Mouse (Mus musculus): ENCODE data around the gene Mzf1. TPM values are rescaled to one million over a fixed set of nuclear protein-coding genes. Genes with fewer than 3 reads are reported as not detected.
"Not testable (repeated sequence)": the region's sequence is repeated elsewhere in the genome, so short reads cannot be mapped to it uniquely, and the experiment has no call there.

Mzf1 gene
- total RNA-seq (2017): 0.70 and 1.1 TPM in 2 replicates

DNA sequence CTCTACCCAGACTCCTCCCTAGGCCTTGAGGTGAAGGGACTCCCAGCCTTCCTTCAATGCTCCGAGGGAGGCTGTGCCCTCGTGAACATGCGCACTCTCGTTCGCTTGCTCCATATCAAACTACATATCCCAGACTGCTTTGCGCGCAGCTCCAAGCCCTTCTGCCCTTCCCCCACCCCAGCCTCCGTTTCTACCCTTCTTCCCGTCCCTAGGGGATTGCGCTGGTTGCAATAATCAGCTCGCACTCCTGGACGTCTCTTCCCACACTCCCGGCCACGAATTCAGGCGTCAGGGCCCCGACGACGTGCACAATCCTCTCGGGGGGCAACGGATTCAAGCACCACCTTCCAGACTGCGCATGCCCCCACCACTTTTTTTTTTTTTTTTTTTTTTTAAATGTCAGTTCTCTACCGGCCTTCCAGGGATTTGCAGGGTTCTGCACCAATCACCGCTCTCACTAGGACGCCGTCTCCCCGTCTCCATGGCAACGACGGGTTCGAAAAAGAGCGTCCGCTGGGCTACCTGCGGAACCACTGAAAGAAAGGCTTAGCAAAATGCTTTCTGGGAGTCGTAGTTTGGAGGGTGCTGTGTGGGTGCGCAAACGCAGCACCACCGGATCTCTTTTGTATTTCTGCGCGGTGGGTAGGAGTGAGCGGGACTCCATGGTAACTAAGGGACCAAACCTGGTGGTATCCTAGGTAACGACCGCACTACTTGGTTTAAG is at the start of gene Mzf1:
TSS of gene Mzf1 (minus strand) at position 478 of the 724 bp plus-strand sequence.
- ATAC-seq (ENCODE audit: extremely low read depth, insufficient number of reproducible peaks, low FRiP score, poor library complexity, severe bottlenecking): peak; percentile 90

- no peak for ATAC-seq (ENCODE audit: extremely low read depth, insufficient number of reproducible peaks, low FRiP score, poor library complexity, severe bottlenecking)
Measured at GRCm38 (mm10) chr7:13095073-13095472, 40.5 kb upstream of the Mzf1 start, which contains the start of gene Vmn1r85. Gene Vmn1r85, minus strand, starts transcription at chr7:13095173.

DNA sequence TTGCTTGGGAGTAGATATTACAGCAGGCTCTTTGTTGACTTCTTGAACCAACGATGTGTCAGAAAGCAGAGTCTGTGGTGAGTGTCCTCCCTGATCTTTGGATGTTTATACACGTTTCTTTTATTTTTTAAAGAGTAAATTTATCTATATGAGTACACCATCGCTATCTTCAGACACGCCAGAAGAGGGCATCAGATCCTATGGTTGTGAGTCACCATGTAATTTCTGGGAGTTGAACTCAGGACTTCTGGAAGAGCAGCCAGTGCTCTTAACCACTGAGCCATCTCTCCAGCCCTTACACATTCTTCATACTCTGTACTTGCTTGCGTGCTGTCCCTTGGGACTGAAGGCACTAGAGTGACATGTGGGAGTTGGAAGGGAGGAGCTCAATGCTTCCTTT is 17.7 kb upstream of the Mzf1 start:
- ATAC-seq (ENCODE audit: extremely low read depth, insufficient number of reproducible peaks, low FRiP score, poor library complexity, severe bottlenecking): no peak

DNA sequence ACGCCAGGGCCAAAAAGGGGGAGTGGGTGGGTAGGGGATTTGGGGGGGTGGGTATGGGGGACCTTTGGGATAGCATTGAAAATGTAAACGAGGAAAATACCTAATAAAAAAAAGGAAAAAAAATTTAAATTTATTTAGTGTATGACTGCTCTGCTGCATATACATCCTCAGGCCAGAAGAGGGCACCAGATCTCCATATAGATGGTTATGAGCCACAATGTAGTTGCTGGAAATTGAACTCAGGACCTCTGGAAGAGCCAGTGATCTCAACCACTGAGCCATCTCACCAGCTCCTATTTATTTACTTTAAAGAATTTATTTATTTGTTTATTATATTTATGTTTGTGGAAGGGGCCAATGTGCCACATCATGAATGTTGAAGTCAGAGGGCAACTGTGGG is 8.8 kb upstream of the Mzf1 start:
- ATAC-seq (ENCODE audit: extremely low read depth, insufficient number of reproducible peaks, low FRiP score, poor library complexity, severe bottlenecking): not testable (repeated sequence)

GRCm38 (mm10) chr7:13059536-13059935 is 5.0 kb upstream of the Mzf1 start:
- no peak for ATAC-seq (ENCODE audit: extremely low read depth, insufficient number of reproducible peaks, low FRiP score, poor library complexity, severe bottlenecking)

DNA sequence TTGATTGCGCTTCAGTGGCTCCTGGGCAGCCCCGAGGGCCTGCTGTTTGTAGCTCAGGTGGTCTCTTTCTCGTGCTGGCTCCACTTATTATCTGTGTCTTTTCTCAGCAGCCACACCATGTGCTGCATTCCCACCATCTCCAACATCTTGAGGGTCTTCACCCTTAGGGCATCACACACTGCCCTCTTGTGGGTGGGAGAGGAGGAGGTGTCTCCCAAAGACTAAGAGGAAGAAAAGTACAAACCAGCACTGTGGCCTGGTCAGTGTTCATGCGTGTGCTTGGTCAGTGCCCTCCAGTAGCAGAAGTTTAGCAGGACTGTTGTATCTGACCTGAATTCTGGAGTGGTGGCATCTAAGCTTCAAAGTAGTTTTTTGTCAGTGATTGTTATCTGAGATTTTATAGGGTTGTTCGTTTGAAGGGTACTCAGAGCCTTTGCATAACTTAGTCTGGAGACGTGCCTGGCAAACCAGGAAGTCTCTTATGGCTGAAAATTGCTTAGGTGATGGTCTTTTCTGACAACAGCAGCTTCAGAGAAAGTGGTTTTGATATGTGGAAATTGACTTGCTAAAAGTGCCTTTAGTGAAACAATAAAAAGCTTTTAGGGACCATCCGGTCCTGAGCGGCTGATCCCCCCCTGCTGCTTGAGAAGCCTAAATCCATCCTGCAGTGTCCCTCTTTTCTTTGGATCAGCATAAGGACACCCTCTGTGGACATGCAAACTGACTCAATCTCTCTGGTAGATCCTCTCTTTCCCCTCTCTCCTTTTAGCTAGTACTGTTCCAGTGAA is 2.5 kb upstream of the Mzf1 start:
- no peak for ATAC-seq (ENCODE audit: extremely low read depth, insufficient number of reproducible peaks, low FRiP score, poor library complexity, severe bottlenecking)

DNA sequence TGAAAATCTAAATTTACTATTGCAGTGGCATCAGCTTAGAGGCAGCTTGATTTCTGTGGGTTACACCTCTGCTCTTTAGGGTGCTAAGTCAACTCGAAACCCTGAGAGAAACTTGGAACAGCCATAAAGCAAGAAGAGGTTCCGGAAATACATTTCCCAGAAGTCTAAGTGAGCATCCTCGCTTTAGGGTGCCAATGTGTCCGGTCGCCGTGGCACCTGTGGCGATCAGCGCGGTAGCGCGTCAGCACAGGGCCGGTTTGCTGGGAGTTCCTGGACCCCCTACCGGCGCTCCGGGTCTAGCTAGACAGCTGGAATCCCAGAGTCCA is 640 bp downstream of the Mzf1 start:
- ATAC-seq (ENCODE audit: extremely low read depth, insufficient number of reproducible peaks, low FRiP score, poor library complexity, severe bottlenecking): 0 out of 2 replicates have a peak, but pooled peaks have one; percentile 0

DNA sequence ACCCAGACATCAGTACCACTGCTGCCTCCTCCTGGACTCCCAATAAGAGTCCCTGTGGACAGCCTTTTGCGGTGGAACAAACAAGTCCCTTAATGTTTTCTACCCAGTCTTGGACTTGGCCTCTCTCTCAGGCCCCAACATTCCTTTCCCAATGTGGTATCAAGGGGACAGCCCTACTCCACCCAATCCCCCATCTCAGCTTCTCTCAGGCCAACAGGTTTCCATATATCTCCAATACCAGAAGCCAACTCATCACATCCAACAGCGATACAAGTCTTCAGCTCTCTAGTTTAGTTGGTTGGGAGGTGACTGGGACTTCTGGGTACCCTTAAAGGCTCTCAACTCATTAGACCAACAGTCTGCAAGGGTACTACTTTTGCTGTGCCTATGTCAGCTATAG is 1.1 kb downstream of the Mzf1 start:
- no peak for ATAC-seq (ENCODE audit: extremely low read depth, insufficient number of reproducible peaks, low FRiP score, poor library complexity, severe bottlenecking)

GRCm38 (mm10) chr7:13053001-13053400 is 1.6 kb downstream of the Mzf1 start:
- ATAC-seq (ENCODE audit: extremely low read depth, insufficient number of reproducible peaks, low FRiP score, poor library complexity, severe bottlenecking): no peak

DNA sequence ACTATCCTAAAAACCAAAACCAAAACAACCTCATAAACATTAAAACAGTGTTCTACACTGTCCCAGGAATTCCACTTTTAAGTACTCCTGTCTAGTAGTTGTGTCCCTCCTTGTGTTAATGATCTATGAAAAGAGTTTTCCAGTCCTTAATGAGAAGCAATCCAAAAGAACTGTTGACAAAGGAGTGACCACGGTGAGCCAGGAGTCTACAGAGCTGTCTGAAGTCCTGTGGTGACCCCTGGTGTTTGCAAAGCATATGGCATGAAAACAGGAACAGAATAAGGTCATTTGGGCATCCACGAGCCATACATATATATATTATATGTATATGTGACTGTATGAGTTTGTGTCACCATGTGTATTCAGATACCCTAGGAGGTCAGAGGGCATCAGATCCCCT is 8.5 kb downstream of the Mzf1 start:
- ATAC-seq (ENCODE audit: extremely low read depth, insufficient number of reproducible peaks, low FRiP score, poor library complexity, severe bottlenecking): peak; percentile 87

- ATAC-seq (ENCODE audit: extremely low read depth, insufficient number of reproducible peaks, low FRiP score, poor library complexity, severe bottlenecking): no peak
Measured at GRCm38 (mm10) chr7:13044254-13044625, 10.3 kb downstream of the Mzf1 start.

GRCm38 (mm10) chr7:13043445-13044253 is 10.9 kb downstream of the Mzf1 start:
- no peak for ATAC-seq (ENCODE audit: extremely low read depth, insufficient number of reproducible peaks, low FRiP score, poor library complexity, severe bottlenecking)

GRCm38 (mm10) chr7:13043120-13043444 is 11.5 kb downstream of the Mzf1 start:
- ATAC-seq (ENCODE audit: extremely low read depth, insufficient number of reproducible peaks, low FRiP score, poor library complexity, severe bottlenecking): no peak

GRCm38 (mm10) chr7:13042511-13042910 is 12.1 kb downstream of the Mzf1 start:
- no peak for ATAC-seq (ENCODE audit: extremely low read depth, insufficient number of reproducible peaks, low FRiP score, poor library complexity, severe bottlenecking)

GRCm38 (mm10) chr7:13041256-13041655 is 13.3 kb downstream of the Mzf1 start:
- no peak for ATAC-seq (ENCODE audit: extremely low read depth, insufficient number of reproducible peaks, low FRiP score, poor library complexity, severe bottlenecking)

DNA sequence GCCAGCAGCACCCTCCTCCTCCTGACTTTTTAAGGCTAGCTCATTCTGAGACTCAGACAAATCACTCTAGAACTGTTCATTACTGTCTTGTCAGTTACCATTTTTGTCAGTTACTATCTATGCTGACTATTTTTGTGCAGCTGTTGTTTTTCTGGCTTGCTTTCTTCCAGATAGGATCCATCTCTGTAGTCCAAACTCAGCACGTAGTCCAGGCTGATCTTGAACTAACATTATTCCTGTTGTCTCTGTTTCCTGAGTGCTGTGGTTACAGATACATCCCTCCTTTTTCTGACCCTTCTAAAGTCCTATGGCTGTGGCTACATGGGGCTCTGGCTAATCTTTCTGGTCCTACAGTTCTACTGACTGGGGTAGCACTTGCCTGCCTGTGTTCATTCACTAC is 15.4 kb downstream of the Mzf1 start:
- ATAC-seq (ENCODE audit: extremely low read depth, insufficient number of reproducible peaks, low FRiP score, poor library complexity, severe bottlenecking): no peak

DNA sequence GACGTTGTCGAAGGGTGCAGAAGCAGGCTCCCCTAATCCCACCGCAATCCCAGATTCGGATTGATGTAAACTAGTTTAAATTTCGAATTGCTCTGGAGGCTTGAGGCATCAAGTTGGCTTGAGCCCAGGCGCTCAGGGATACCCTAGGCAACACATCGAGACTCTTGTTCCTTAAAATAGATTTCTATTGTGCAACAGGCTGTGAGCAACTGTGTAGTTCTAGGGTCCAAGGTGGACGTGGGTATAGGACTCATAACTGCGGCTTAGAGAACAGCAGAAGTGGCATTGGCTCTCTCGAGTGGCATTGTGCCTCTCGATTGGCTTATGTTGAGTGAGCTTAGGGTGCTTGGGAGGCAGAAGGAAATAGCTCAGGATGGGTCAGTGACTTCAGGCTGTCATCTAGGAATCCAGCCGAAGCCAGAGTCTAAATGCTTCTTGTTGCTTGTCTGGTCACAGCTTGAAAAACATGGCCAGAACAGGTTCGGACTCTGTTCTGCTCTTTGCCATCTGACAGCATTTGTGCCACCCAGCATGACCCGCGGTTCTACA is 15.9 kb downstream of the Mzf1 start:
- peak; percentile 7; the same call in 1 of the 2 replicates for ATAC-seq (ENCODE audit: extremely low read depth, insufficient number of reproducible peaks, low FRiP score, poor library complexity, severe bottlenecking)

DNA sequence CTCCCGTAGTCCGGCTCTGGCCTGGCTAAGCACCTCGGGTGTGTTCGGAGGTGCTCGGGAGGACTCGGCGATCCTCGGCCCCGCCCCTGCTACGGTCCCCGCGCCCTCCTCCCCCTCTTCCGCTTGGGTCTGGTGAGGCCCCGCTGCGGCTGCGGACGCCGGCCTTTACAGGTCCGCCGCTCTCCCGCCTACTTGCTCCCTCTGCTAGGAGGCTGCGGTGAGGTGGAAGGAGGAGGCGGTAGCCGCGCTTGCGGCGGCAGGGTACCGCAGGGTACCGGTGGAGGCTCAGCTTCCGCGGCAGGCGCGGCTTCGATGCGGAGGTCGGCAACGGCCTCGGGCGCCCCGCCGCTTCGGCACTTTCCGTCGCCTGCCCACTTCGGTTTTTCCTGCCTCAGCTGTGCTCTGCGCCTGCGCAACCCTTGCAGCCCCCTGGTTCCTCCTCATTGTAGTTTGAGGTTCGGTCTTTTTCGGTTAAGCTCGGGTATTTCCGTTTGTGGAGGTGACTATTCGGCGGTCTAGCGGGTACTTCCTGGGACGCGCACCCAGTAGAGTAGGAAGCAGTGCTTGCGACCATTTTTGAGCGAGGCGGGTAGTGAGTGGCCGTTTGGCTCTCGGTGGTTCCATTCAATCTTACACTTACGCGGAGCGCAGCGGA is 16.5 kb downstream of the Mzf1 start, which contains the start of gene Ube2m:
TSS of gene Ube2m (minus strand) at position 375 of the 655 bp plus-strand sequence.
- peak; percentile 66 for ATAC-seq (ENCODE audit: extremely low read depth, insufficient number of reproducible peaks, low FRiP score, poor library complexity, severe bottlenecking)

DNA sequence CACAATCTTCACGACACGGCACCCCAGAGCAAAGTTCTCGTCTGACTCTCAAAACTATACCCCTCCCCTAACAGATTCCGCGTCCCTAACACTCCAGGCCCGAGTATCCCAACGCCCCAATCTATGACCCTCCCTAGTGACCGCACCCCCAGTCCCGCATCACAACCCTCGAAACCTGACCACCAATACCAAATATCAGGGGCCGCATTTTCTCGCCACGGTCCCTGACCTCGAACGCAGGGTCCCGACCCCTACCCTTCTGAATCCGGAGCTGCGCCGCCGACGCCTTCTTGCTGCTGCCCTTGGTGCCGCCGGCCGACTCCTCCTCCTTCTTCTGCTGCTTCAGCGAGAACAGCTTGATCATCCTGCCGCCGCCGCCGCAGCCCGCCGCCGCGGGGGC is 17.2 kb downstream of the Mzf1 start:
- no peak for ATAC-seq (ENCODE audit: extremely low read depth, insufficient number of reproducible peaks, low FRiP score, poor library complexity, severe bottlenecking)

All from neutrophil, adult 5-6 weeks (primary cell).